In genomic region chr13:30585786-30586185, GRCm38 (mm10) we compare ENCODE assay signal across 18 mouse cellular contexts.
"Had no signal": no experiment of that assay in that cellular context is flagged by ENCODE, and none has a peak within 500 bp of the region (broad histone marks: within the 10 kb centered on the region; RNA-seq: fewer than 3 reads in every experiment).

No protein-coding gene starts in this region.

- DNase-seq: liver, postnatal 0 days; lung, adult 2 months; lung, postnatal 14 days; lung, postnatal 4 days; midbrain, embryonic 14.5 days; right cerebral cortex, postnatal 14 days; thymus, adult 2 months; thymus, postnatal 25 days; thymus, postnatal 4 days had no signal

- H3K36me3 ChIP-seq: lung, embryonic 15.5 days; midbrain, embryonic 10.5 days; midbrain, embryonic 12.5 days; neural tube, embryonic 13.5 days; stomach, embryonic 15.5 days had no signal

- H3K27me3 ChIP-seq: lung, embryonic 15.5 days; midbrain, embryonic 12.5 days; neural tube, embryonic 13.5 days; stomach, embryonic 15.5 days had no signal

- H3K4me2 ChIP-seq: lung, embryonic 15.5 days; midbrain, embryonic 12.5 days; neural tube, embryonic 13.5 days; stomach, embryonic 15.5 days had no signal

- H3K4me1 ChIP-seq: lung, embryonic 15.5 days; midbrain, embryonic 10.5 days; midbrain, embryonic 12.5 days; neural tube, embryonic 13.5 days; stomach, embryonic 15.5 days had no signal

- H3K4me3 ChIP-seq: lung, embryonic 15.5 days; midbrain, embryonic 10.5 days; midbrain, embryonic 12.5 days; myocyte; neural tube, embryonic 13.5 days; stomach, embryonic 15.5 days had no signal

- H3K9ac ChIP-seq: liver, postnatal 0 days; lung, embryonic 15.5 days; midbrain, embryonic 12.5 days; neural tube, embryonic 13.5 days; stomach, embryonic 15.5 days had no signal

- ATAC-seq: liver, postnatal 0 days; lung, postnatal 0 days; midbrain, embryonic 16.5 days had no signal

- H3K9me3 ChIP-seq: lung, embryonic 15.5 days; midbrain, embryonic 10.5 days; midbrain, embryonic 12.5 days; neural tube, embryonic 13.5 days; stomach, embryonic 15.5 days had no signal

- H3K27ac ChIP-seq: lung, embryonic 15.5 days; midbrain, embryonic 10.5 days; midbrain, embryonic 12.5 days; neural tube, embryonic 13.5 days; stomach, embryonic 15.5 days; stomach, postnatal 0 days had no signal
